Mouse (Mus musculus): ENCODE data around the gene Musk. TPM values are rescaled to one million over a fixed set of nuclear protein-coding genes. Genes with fewer than 3 reads are reported as not detected.
A peak's percentile ranks its signal among the peaks of the same experiment; 100 is the strongest.

Gene Musk
- polyA plus RNA-seq, 1 experiment = 17.5 TPM

GRCm38 (mm10) chr4:58326746-58327145, 41.0 kb downstream of the Musk start:
- TF ChIP-seq MAX (IDR thresholded peaks at IDR 0.05; ENCODE audit: low read depth) (no peak), CEBPB (IDR thresholded peaks at IDR 0.05; ENCODE audit: insufficient read depth, poor library complexity, severe bottlenecking) (no peak), SRF (IDR thresholded peaks at IDR 0.05; ENCODE audit: control insufficient read depth, insufficient read length, low read depth) (no peak), TCF12 (IDR thresholded peaks at IDR 0.05; ENCODE audit: insufficient read depth, poor library complexity, severe bottlenecking) (no peak), MYOD1 (IDR thresholded peaks at IDR 0.05; ENCODE audit: control insufficient read depth in 1 of 3, insufficient read length in 2 of 3, low read depth in 2 of 3) (no peak), MYOG (IDR thresholded peaks at IDR 0.05; ENCODE audit: control insufficient read depth in 1 of 3, insufficient read depth in 1 of 3, insufficient read length in 2 of 3, low read depth in 2 of 3) (no peak), REST (IDR thresholded peaks at IDR 0.05; ENCODE audit: insufficient read depth, insufficient read length) (no peak), TCF3 (IDR thresholded peaks at IDR 0.05; ENCODE audit: insufficient read length, low read depth) (no peak), POLR2AphosphoS2 (IDR thresholded peaks at IDR 0.05; ENCODE audit: insufficient read length, low read depth) (no peak), E2F4 (IDR thresholded peaks at IDR 0.05; ENCODE audit: insufficient read depth) (no peak), POLR2A (IDR thresholded peaks at IDR 0.05; ENCODE audit: insufficient read length, low read depth) (no peak), USF1 (IDR thresholded peaks at IDR 0.05; ENCODE audit: low read depth) (no peak)
- Histone ChIP-seq H3K79me2 (ENCODE audit: control insufficient read depth, insufficient read depth) (no peaks in the 10 kb centered on the region), H3K4me2 (ENCODE audit: low read depth) (no peak overlapping the region), H3K36me3 (ENCODE audit: control insufficient read depth, insufficient read depth) (peaks cover 14% of the 10 kb centered on the region), H3K27me3 (ENCODE audit: control insufficient read depth, insufficient read depth, insufficient read length) (no peaks in the 10 kb centered on the region), H3ac (ENCODE audit: control insufficient read depth, insufficient read length) (no peak overlapping the region), H3K4me3 (no peak overlapping the region)

DNA sequence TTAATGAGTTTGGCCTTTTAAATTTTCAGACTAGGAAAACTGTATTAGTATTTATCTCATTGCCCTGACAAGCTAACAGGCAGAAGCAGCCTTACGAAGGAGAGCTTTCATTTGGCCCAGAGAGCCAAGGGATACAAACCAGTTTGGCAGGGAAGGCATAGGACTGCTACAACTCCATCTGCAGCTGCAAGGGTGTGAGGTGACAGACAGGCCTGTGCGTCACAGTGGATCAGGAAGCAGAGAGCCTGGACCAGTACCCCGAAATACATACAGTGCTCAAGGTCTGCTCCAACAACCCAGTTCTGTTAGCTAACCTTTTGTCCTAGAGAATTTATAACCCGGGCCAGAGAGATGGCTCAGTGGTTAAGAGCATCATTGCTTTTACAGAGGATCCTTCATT, 42.5 kb downstream of the Musk start:
- no peak overlapping the region for H3K4me2 ChIP-seq (ENCODE audit: low read depth)
- no peaks in the 10 kb centered on the region for H3K27me3 ChIP-seq (ENCODE audit: control insufficient read depth, insufficient read depth, insufficient read length)
- H3K4me3 ChIP-seq = no peak overlapping the region
- H3K79me2 ChIP-seq (ENCODE audit: control insufficient read depth, insufficient read depth) = no peaks in the 10 kb centered on the region
- no peak overlapping the region for H3ac ChIP-seq (ENCODE audit: control insufficient read depth, insufficient read length)
- TF ChIP-seq MAX (IDR thresholded peaks at IDR 0.05; ENCODE audit: low read depth) (no peak), TCF3 (IDR thresholded peaks at IDR 0.05; ENCODE audit: insufficient read length, low read depth) (no peak), USF1 (IDR thresholded peaks at IDR 0.05; ENCODE audit: low read depth) (no peak), MYOG (IDR thresholded peaks at IDR 0.05; ENCODE audit: control insufficient read depth in 1 of 3, insufficient read depth in 1 of 3, insufficient read length in 2 of 3, low read depth in 2 of 3) (no peak), MYOD1 (IDR thresholded peaks at IDR 0.05; ENCODE audit: control insufficient read depth in 1 of 3, insufficient read length in 2 of 3, low read depth in 2 of 3) (no peak), CEBPB (IDR thresholded peaks at IDR 0.05; ENCODE audit: insufficient read depth, poor library complexity, severe bottlenecking) (no peak), REST (IDR thresholded peaks at IDR 0.05; ENCODE audit: insufficient read depth, insufficient read length) (no peak), E2F4 (IDR thresholded peaks at IDR 0.05; ENCODE audit: insufficient read depth) (no peak), POLR2AphosphoS2 (IDR thresholded peaks at IDR 0.05; ENCODE audit: insufficient read length, low read depth) (no peak), POLR2A (IDR thresholded peaks at IDR 0.05; ENCODE audit: insufficient read length, low read depth) (no peak), TCF12 (IDR thresholded peaks at IDR 0.05; ENCODE audit: insufficient read depth, poor library complexity, severe bottlenecking) (no peak), SRF (IDR thresholded peaks at IDR 0.05; ENCODE audit: control insufficient read depth, insufficient read length, low read depth) (no peak)
- H3K36me3 ChIP-seq (ENCODE audit: control insufficient read depth, insufficient read depth) = peaks cover 14% of the 10 kb centered on the region

DNA sequence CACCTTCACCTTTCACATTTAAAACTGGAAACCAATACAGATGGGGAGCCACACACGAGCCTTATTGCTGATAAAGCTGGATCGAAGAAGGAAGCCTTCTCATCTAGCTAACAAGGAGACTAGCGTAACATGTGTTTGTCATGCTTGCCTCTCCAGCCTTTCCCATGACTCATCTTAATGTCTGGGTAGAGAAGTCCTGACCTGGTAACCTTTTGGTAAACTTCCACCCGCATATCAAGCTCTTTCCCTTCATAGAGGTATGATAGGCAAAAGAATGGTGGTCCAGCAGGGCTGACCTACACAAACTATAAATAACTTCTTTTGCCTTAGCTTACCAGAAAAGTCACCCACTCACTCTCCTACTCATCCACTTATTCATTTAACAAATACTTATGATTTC, 44.3 kb downstream of the Musk start:
- Histone ChIP-seq H3K79me2 (ENCODE audit: control insufficient read depth, insufficient read depth) (no peaks in the 10 kb centered on the region), H3ac (ENCODE audit: control insufficient read depth, insufficient read length) (no peak overlapping the region), H3K4me2 (ENCODE audit: low read depth) (no peak overlapping the region), H3K27me3 (ENCODE audit: control insufficient read depth, insufficient read depth, insufficient read length) (no peaks in the 10 kb centered on the region), H3K36me3 (ENCODE audit: control insufficient read depth, insufficient read depth) (peaks cover 7% of the 10 kb centered on the region), H3K4me3 (no peak overlapping the region)
- TF ChIP-seq CEBPB (IDR thresholded peaks at IDR 0.05; ENCODE audit: insufficient read depth, poor library complexity, severe bottlenecking) (no peak), REST (IDR thresholded peaks at IDR 0.05; ENCODE audit: insufficient read depth, insufficient read length) (no peak), TCF12 (IDR thresholded peaks at IDR 0.05; ENCODE audit: insufficient read depth, poor library complexity, severe bottlenecking) (no peak), POLR2AphosphoS2 (IDR thresholded peaks at IDR 0.05; ENCODE audit: insufficient read length, low read depth) (no peak), POLR2A (IDR thresholded peaks at IDR 0.05; ENCODE audit: insufficient read length, low read depth) (no peak), TCF3 (IDR thresholded peaks at IDR 0.05; ENCODE audit: insufficient read length, low read depth) (no peak), MYOD1 (IDR thresholded peaks at IDR 0.05; ENCODE audit: control insufficient read depth in 1 of 3, insufficient read length in 2 of 3, low read depth in 2 of 3) (no peak), E2F4 (IDR thresholded peaks at IDR 0.05; ENCODE audit: insufficient read depth) (no peak), MYOG (IDR thresholded peaks at IDR 0.05; ENCODE audit: control insufficient read depth in 1 of 3, insufficient read depth in 1 of 3, insufficient read length in 2 of 3, low read depth in 2 of 3) (no peak), MAX (IDR thresholded peaks at IDR 0.05; ENCODE audit: low read depth) (no peak)

- Histone ChIP-seq H3K4me2 (ENCODE audit: low read depth) (no peak overlapping the region), H3K79me2 (ENCODE audit: control insufficient read depth, insufficient read depth) (no peaks in the 10 kb centered on the region), H3K27me3 (ENCODE audit: control insufficient read depth, insufficient read depth, insufficient read length) (no peaks in the 10 kb centered on the region), H3ac (ENCODE audit: control insufficient read depth, insufficient read length) (no peak overlapping the region), H3K36me3 (ENCODE audit: control insufficient read depth, insufficient read depth) (peaks cover 7% of the 10 kb centered on the region), H3K4me3 (no peak overlapping the region)
- TF ChIP-seq CEBPB (IDR thresholded peaks at IDR 0.05; ENCODE audit: insufficient read depth, poor library complexity, severe bottlenecking) (peak; percentile 95), MAX (IDR thresholded peaks at IDR 0.05; ENCODE audit: low read depth) (no peak), TCF12 (IDR thresholded peaks at IDR 0.05; ENCODE audit: insufficient read depth, poor library complexity, severe bottlenecking) (no peak), SRF (IDR thresholded peaks at IDR 0.05; ENCODE audit: control insufficient read depth, insufficient read length, low read depth) (no peak), MYOD1 (IDR thresholded peaks at IDR 0.05; ENCODE audit: control insufficient read depth in 1 of 3, insufficient read length in 2 of 3, low read depth in 2 of 3) (peak in 1 of 3 experiments; percentile 6), TCF3 (IDR thresholded peaks at IDR 0.05; ENCODE audit: insufficient read length, low read depth) (no peak)
Measured at GRCm38 (mm10) chr4:58330864-58331638, 45.3 kb downstream of the Musk start.

All from myocyte (in vitro differentiated cells).